Mouse (Mus musculus) C2C12 (cell line): ENCODE measurements at regions not wholly inside any gene's neighbourhood (a gene's known extent, or its start where the extent isn't known, plus 50 kb on each side); places are given as distances from the start of the nearest gene placed in this dataset.

Source experiments
- H3K27me3 ChIP-seq: one replicate; pipeline ENCODE4 v1.6.1; 2011; ENCODE audit not compliant: control insufficient read depth, insufficient read depth, insufficient read length
- H3K36me3 ChIP-seq: one replicate; pipeline ENCODE4 v1.6.1; 2011; ENCODE audit not compliant: control insufficient read depth, insufficient read depth
- H3K4me3 ChIP-seq: one replicate; pipeline ENCODE4 v1.5.1; 2011; ENCODE audit warnings: mild to moderate bottlenecking, control low read depth; ENCODE audit not compliant: poor library complexity, insufficient read depth, severe bottlenecking
- H3K79me2 ChIP-seq: one replicate; pipeline ENCODE4 v1.6.1; 2011; ENCODE audit not compliant: control insufficient read depth, insufficient read depth
- H3K79me3 ChIP-seq: one replicate; pipeline ENCODE4 v1.6.1; 2011; ENCODE audit warnings: low read depth, control low read depth
- H3ac ChIP-seq: one replicate; pipeline ENCODE3; 2011; ENCODE audit warnings: low read depth; ENCODE audit not compliant: control insufficient read depth, insufficient read length
- CEBPB ChIP-seq: IDR thresholded peaks from one replicate; pipeline ENCODE4 v1.6.1; 2011; ENCODE audit warnings: low read depth, mild to moderate bottlenecking, control low read depth, moderate library complexity
- CTCF ChIP-seq: IDR thresholded peaks from one replicate; pipeline ENCODE4 v1.5.1; 2011; ENCODE audit not compliant: control insufficient read depth, insufficient read depth, insufficient read length
- FOSL1 ChIP-seq: IDR thresholded peaks from one replicate; pipeline ENCODE4 v1.8.0; 2011; ENCODE audit warnings: mild to moderate bottlenecking, low read length; ENCODE audit not compliant: poor library complexity, insufficient read depth, severe bottlenecking
- MAX ChIP-seq: IDR thresholded peaks from one replicate; pipeline ENCODE4 v1.6.1; 2011; ENCODE audit warnings: mild to moderate bottlenecking, control low read depth
- MYOD1 ChIP-seq: IDR thresholded peaks from one replicate; pipeline ENCODE4 v1.6.1; 2011; ENCODE audit warnings: low read depth; ENCODE audit not compliant: control insufficient read depth, insufficient read length
- MYOG ChIP-seq: IDR thresholded peaks from one replicate; pipeline ENCODE4 v1.6.1; 2011; ENCODE audit not compliant: control insufficient read depth, insufficient read length; ENCODE audit errors: extremely low read depth
- USF1 ChIP-seq: IDR thresholded peaks from one replicate; pipeline ENCODE4 v1.6.1; 2011; ENCODE audit warnings: low read depth, mild to moderate bottlenecking, control low read depth, moderate library complexity

DNA sequence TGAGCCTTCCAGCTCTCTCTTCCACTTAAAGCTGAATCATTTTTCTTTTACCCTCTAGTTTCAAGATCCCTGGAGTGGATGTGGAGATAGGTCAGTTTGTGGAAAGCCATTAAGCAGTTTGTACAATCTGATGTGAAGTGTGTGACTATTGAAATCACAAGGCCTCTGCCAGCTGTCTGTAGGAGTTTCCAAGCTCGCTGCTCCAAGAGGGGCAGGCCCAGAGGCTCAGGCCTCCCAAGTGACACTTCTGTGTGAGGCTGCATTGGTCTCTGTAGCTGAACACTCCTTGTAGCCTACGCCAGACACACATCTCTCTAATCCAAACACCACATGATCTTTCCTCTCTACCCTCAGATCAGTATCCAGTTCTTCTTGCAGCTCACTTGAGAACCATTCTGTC is 413.0 kb downstream of the Tns3 start:
- Histone ChIP-seq H3K79me2 (no peaks in the 10 kb centered on the region), H3K27me3 (no peaks in the 10 kb centered on the region), H3K4me3 (no peak overlapping the region), H3ac (no peak overlapping the region), H3K79me3 (no peaks in the 10 kb centered on the region), H3K36me3 (no peaks in the 10 kb centered on the region)
- no peak for TF ChIP-seq MYOG

- Histone ChIP-seq H3K79me3 (no peaks in the 10 kb centered on the region), H3K36me3 (no peaks in the 10 kb centered on the region), H3K79me2 (no peaks in the 10 kb centered on the region), H3K4me3 (no peak overlapping the region), H3ac (no peak overlapping the region), H3K27me3 (no peaks in the 10 kb centered on the region)
- TF ChIP-seq FOSL1 = no peak
- no peak for TF ChIP-seq MYOD1
- no peak for TF ChIP-seq MYOG
- no peak for TF ChIP-seq USF1
- no peak for TF ChIP-seq CEBPB
- no peak for TF ChIP-seq MAX
- no peak for TF ChIP-seq CTCF
Measured at GRCm38 (mm10) chr11:8249468-8249867, 414.9 kb downstream of the Tns3 start.

DNA sequence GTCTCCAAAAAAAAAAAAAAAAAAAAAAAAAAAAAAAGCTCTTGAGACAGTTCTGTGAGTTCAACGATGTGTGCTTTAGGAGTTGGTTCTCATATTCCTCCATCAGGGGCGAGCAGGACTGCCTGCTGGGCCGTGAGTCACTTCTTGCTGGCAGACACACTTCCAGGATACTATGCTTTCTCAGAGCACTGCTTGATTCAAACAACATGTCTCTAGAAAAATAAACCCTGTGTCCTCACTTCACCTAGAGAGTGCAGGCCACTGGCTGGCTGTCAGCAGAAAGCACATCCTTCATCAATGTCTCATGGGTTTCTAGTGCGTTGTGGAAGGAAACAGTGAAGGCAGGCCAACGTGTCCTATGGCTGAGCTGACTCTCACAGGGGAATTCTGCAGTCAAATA is 416.8 kb downstream of the Tns3 start:
- Histone ChIP-seq H3K27me3 (no peaks in the 10 kb centered on the region), H3ac (no peak overlapping the region), H3K4me3 (no peak overlapping the region), H3K79me2 (no peaks in the 10 kb centered on the region), H3K79me3 (no peaks in the 10 kb centered on the region), H3K36me3 (no peaks in the 10 kb centered on the region)
- no peak for TF ChIP-seq MYOG
- no peak for TF ChIP-seq CEBPB
- no peak for TF ChIP-seq MYOD1
- no peak for TF ChIP-seq FOSL1
- no peak for TF ChIP-seq CTCF
- TF ChIP-seq USF1 = no peak

GRCm38 (mm10) chr11:8247024-8247423 is 417.3 kb downstream of the Tns3 start:
- Histone ChIP-seq H3ac (no peak overlapping the region), H3K79me2 (no peaks in the 10 kb centered on the region), H3K27me3 (no peaks in the 10 kb centered on the region), H3K36me3 (no peaks in the 10 kb centered on the region), H3K79me3 (no peaks in the 10 kb centered on the region), H3K4me3 (no peak overlapping the region)
- TF ChIP-seq MYOD1 (no peak), CTCF (no peak), FOSL1 (no peak), USF1 (no peak), MYOG (no peak), CEBPB (no peak), MAX (no peak)

DNA sequence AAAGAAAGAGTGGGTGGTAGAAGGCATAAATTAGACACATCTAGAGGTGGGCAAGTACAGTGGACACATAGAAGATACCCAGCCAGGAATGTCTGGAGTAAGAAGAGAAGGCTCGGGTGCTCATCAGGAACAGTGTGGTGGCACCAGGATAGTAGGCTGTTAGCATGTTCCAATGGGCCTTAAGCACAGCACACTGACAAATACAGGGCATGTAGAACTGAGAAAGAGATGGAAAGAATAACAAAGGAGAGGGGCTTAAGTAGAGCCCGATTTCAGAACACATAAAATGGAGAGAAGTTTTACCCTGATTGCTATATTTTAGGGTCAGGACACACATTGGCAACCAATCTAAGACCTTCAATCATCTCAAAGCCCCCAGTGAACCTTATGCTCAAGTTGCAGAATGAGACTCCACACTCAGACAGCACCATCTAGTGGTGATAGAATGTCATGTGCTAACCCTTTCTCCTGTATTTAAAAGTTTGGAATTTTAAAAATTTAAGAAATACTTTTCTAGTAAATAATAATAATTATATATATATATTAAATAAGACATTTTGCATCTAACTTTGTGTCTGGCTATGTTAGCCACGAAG is 418.8 kb downstream of the Tns3 start:
- H3K79me2 ChIP-seq = no peaks in the 10 kb centered on the region
- H3ac ChIP-seq = no peak overlapping the region
- no peaks in the 10 kb centered on the region for H3K27me3 ChIP-seq
- no peak overlapping the region for H3K4me3 ChIP-seq
- TF ChIP-seq MAX = no peak
- no peak for TF ChIP-seq USF1
- no peak for TF ChIP-seq CTCF
- no peak for TF ChIP-seq MYOD1
- TF ChIP-seq FOSL1 = no peak
- H3K36me3 ChIP-seq = no peaks in the 10 kb centered on the region
- H3K79me3 ChIP-seq = no peaks in the 10 kb centered on the region

DNA sequence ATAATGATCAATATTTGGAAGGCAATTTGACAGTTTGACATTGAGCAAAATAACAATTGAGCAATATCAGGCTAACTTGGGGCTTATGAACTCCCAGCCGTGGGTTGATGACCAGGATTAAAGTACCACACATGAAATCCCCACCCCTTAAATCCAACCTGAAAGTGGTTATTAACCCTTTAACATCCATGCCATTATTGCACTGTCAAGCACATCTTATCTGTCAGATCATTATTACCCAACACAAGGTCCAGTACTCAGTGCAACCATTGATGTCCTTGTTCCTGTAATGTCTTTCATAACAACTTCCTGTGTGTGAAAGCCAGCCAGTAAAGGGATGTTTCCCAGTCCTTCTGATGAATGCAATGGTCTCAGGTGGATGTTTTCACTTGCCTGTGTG is 425.8 kb downstream of the Tns3 start:
- no peaks in the 10 kb centered on the region for H3K36me3 ChIP-seq
- no peak for TF ChIP-seq MYOD1
- TF ChIP-seq FOSL1 = no peak
- no peak for TF ChIP-seq MYOG
- no peak for TF ChIP-seq CEBPB
- no peak for TF ChIP-seq MAX
- no peak for TF ChIP-seq CTCF
- TF ChIP-seq USF1 = no peak

More for the DNA sequence above, 425.8 kb downstream of the Tns3 start:
- H3K27me3 ChIP-seq = no peaks in the 10 kb centered on the region
- H3ac ChIP-seq = no peak overlapping the region
- H3K79me3 ChIP-seq = no peaks in the 10 kb centered on the region
- H3K79me2 ChIP-seq = no peaks in the 10 kb centered on the region
- no peak overlapping the region for H3K4me3 ChIP-seq
